Mouse (Mus musculus) layer of hippocampus, adult 9-10 months (tissue): ENCODE data around the gene Nfix.
"Not testable (repeated sequence)": the region's sequence is repeated elsewhere in the genome, so short reads cannot be mapped to it uniquely, and the experiment has no call there.

Source experiments
- DNase-seq: peaks from one replicate; pipeline ENCODE4 v3.0.0; 2022; ENCODE audit warnings: low spot score

Gene Nfix

GRCm38 (mm10) chr8:84700526-84700925 is 99.6 kb downstream of the Nfix start:
- no peak for DNase-seq

GRCm38 (mm10) chr8:84699861-84700322 is 100.3 kb downstream of the Nfix start:
- DNase-seq: no peak

- DNase-seq: no peak
Measured at GRCm38 (mm10) chr8:84698929-84699401, 101.2 kb downstream of the Nfix start.

- DNase-seq: no peak
Measured at GRCm38 (mm10) chr8:84698288-84698687, 101.9 kb downstream of the Nfix start.

GRCm38 (mm10) chr8:84697166-84698130 is 102.7 kb downstream of the Nfix start:
- no peak for DNase-seq

- DNase-seq: no peak
Measured at GRCm38 (mm10) chr8:84695140-84695539, 105.0 kb downstream of the Nfix start.

- DNase-seq: no peak
Measured at GRCm38 (mm10) chr8:84693332-84693731, 106.8 kb downstream of the Nfix start.

GRCm38 (mm10) chr8:84689091-84689915 is 110.8 kb downstream of the Nfix start:
- DNase-seq: peak; percentile 93

GRCm38 (mm10) chr8:84687705-84688100 is 112.4 kb downstream of the Nfix start, which contains the start of gene Nacc1:
Gene Nacc1 (minus strand): TSS chr8:84687862.
- DNase-seq: no peak

- no peak for DNase-seq
Measured at GRCm38 (mm10) chr8:84687003-84687704, 113.0 kb downstream of the Nfix start.

GRCm38 (mm10) chr8:84686191-84687002 is 113.7 kb downstream of the Nfix start, which contains the start of gene Trmt1:
Gene Trmt1 (plus strand): TSS chr8:84686307.
- DNase-seq: no peak

GRCm38 (mm10) chr8:84684537-84684936 is 115.6 kb downstream of the Nfix start:
- DNase-seq: no peak

GRCm38 (mm10) chr8:84682257-84682656 is 117.9 kb downstream of the Nfix start:
- DNase-seq: no peak

- no peak for DNase-seq
Measured at GRCm38 (mm10) chr8:84681476-84681875, 118.7 kb downstream of the Nfix start.

GRCm38 (mm10) chr8:84677305-84677704 is 122.8 kb downstream of the Nfix start:
- no peak for DNase-seq

GRCm38 (mm10) chr8:84670295-84671006 is 129.7 kb downstream of the Nfix start:
- not testable (repeated sequence) for DNase-seq

GRCm38 (mm10) chr8:84668731-84669485 is 131.2 kb downstream of the Nfix start:
- DNase-seq: no peak

GRCm38 (mm10) chr8:84668081-84668480 is 132.1 kb downstream of the Nfix start:
- DNase-seq: no peak

- DNase-seq: no peak
Measured at GRCm38 (mm10) chr8:84665385-84665893, 134.7 kb downstream of the Nfix start.
